Mouse (Mus musculus) small intestine, adult 2 months (tissue): ENCODE results near the gene Ewsr1.

ENCODE experiments used
- CTCF ChIP-seq: fragments of 200-500 bp; IDR thresholded peaks from 2 replicates; pipeline ENCODE4 v1.5.1; 2012; ENCODE audit warnings: low read depth, mild to moderate bottlenecking, control low read depth, inconsistent platforms, low read length, moderate library complexity, mixed read lengths; ENCODE audit not compliant: insufficient replicate concordance, insufficient read length; ENCODE audit errors: extremely low read depth
- POLR2A ChIP-seq: fragments of 200-500 bp; IDR thresholded peaks from 2 replicates; pipeline ENCODE4 v1.6.1; 2012; ENCODE audit warnings: low read depth, mild to moderate bottlenecking, control low read depth, inconsistent platforms, low read length, moderate library complexity

DNA sequence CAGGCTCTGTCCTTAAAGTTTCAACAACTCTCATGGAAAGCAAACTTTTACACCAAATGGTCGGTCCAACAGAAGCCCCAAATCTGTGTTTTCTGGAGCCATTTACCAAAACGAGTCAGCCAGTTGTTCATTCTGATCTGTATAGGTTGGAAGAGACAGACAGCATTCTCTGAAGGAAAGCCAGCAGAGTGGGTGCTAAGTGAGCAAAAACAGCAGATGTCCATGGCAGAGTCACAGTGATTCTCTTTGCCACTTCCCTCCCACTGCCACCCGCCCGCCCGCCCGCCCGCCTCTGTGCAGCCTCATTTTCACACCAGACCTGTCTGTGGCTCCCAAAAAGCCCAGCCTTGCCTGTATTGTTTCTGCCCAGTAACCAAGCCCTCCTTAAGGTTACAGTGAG is 70.8 kb downstream of the Ewsr1 start:
- TF ChIP-seq POLR2A: no peak
- TF ChIP-seq CTCF: no peak
